Mouse (Mus musculus): ENCODE measurements around the gene Osmr.

DNA sequence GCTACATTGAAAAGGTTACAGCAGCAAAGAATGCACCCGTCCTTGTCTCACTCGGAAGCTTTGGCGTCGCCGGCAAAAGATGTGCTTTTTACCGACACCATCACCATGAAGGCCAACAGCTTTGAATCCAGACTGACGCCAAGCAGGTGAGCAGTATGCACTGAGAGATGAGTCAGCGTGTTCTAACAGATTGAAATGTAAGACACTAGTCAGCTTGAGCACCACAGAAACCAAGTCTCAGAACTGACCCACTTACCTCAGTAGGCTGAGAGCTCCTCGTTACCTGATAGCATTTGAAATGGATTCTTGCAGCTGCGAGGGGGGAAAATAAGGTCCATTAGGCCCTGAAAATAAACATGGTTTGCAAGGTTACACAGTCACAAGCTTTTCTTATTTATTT lies 87.5 kb downstream of the Osmr start:
- no peak for TF ChIP-seq CTCF (IDR thresholded peaks at IDR 0.05; ENCODE audit: low read depth, low read length)
- TF ChIP-seq POLR2A (IDR thresholded peaks at IDR 0.05; ENCODE audit: borderline replicate concordance, low read depth, low read length): no peak

Measured in bone marrow macrophage, adult 2 months (primary cell).